Mouse (Mus musculus) heart, embryonic 16.5 days (tissue): ENCODE measurements around the gene Smc6. TPM values are rescaled to one million over a fixed set of nuclear protein-coding genes. Genes with fewer than 3 reads are reported as not detected.

ENCODE experiments used
- ATAC-seq: fragments of 200-750 bp; cut with Nextera tagmentation; replicated peaks from 2 replicates; pipeline ENCODE4 v1.8.0; 2017; ENCODE audit warnings: moderate number of reproducible peaks; ENCODE audit not compliant: insufficient read depth, low FRiP score; ENCODE audit errors: extremely low read depth
- H3K27ac ChIP-seq: fragments of 300-500 bp; sonication (generic); 2 replicates; pipeline ENCODE4 v1.5.1; 2014; ENCODE audit warnings: mild to moderate bottlenecking, low read length, control low read depth, moderate library complexity
- H3K27me3 ChIP-seq: fragments of 300-500 bp; sonication (generic); 2 replicates; pipeline ENCODE4 v1.6.1; 2014; ENCODE audit warnings: low read length, mixed read lengths; ENCODE audit not compliant: control insufficient read depth, insufficient read depth
- H3K36me3 ChIP-seq: fragments of 300-500 bp; sonication (generic); 2 replicates; pipeline ENCODE4 v1.6.1; 2014; ENCODE audit not compliant: control insufficient read depth, insufficient read depth
- H3K4me1 ChIP-seq: fragments of 300-500 bp; sonication (generic); 2 replicates; pipeline ENCODE4 v1.6.1; 2014; ENCODE audit warnings: low read length, mixed read lengths; ENCODE audit not compliant: control insufficient read depth, insufficient read depth
- H3K4me2 ChIP-seq: fragments of 300-500 bp; sonication (generic); 2 replicates; pipeline ENCODE4 v1.6.1; 2014; ENCODE audit warnings: low read depth, mild to moderate bottlenecking, control low read depth, low read length
- H3K4me3 ChIP-seq: fragments of 300-500 bp; sonication (generic); 2 replicates; pipeline ENCODE4 v1.5.1; 2014; ENCODE audit warnings: mild to moderate bottlenecking, control low read depth, low read length
- H3K9ac ChIP-seq: fragments of 300-500 bp; sonication (generic); 2 replicates; pipeline ENCODE4 v1.6.1; 2014; ENCODE audit warnings: low read length, control low read depth
- H3K9me3 ChIP-seq: fragments of 300-500 bp; sonication (generic); replicated peaks from 2 replicates; pipeline ENCODE4 v1.6.1; 2016; ENCODE audit warnings: low read length; ENCODE audit not compliant: control insufficient read depth
- WGBS: fragments of 180-500 bp; shearing (Covaris S2); extraction: QIAGEN DNeasy Blood & Tissue Kit; methylation state at CpG from one replicate; pipeline ENCODE4 v1.1.7; 2014; 5-methylcytosine and 5-hydroxymethylcytosine counted together
- polyA plus RNA-seq: library from polyadenylated mRNA; unstranded; fragments of >200 nt; fragmentation: Nextera tagmentation; extraction: Ambion mirVana; gene quantifications from 2 replicates; pipeline ENCODE4 v1.2.1, GENCODE M21; 2015

Gene Smc6
- 110 and 111 TPM in 2 replicates for polyA plus RNA-seq

- Histone ChIP-seq H3K9ac (peak within 1 kb of the TSS; percentile 97), H3K36me3 (0 out of 2 replicates have a peak, but pooled peaks cover 1% of the 10 kb centered on the region), H3K27me3 (no peaks in the 10 kb centered on the region), H3K27ac (peak within 1 kb of the TSS; percentile 97), H3K9me3 (no peaks in the 10 kb centered on the region), H3K4me3 (peak within 1 kb of the TSS; percentile 89), H3K4me2 (peak within 1 kb of the TSS; percentile 97), H3K4me1 (peaks cover 23% of the 10 kb centered on the region)
- 1% methylated on average over 81 of the region's 83 CpGs for WGBS
- ATAC-seq: peak; percentile 98
Measured at GRCm38 (mm10) chr12:11265382-11266281, at the start of gene Smc6, which contains the start of gene Gen1. Gene Smc6, plus strand, starts transcription at chr12:11265886. Gene Gen1, minus strand, starts transcription at chr12:11265801.

DNA sequence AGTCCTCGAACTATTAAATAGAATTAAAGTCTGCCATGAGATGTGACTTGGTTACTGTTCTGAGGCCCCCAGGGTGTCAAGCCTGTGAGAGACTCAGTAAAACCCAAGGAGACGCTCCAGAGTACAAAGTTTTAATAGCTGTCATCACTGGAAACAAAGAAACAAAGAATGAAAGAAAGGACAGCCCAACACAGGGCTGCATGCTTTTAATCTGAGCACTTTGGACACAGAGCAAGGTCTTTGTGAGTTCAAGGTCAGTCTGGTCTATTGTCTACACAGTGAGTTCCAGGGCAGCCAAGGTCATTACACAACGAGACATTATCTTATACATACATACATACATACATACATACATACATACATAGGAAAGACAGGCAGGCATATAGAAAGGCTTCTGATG, 49.2 kb upstream of the Smc6 start:
- Histone ChIP-seq H3K36me3 (no peaks in the 10 kb centered on the region), H3K9ac (no peak overlapping the region), H3K4me3 (no peak overlapping the region), H3K4me2 (no peak overlapping the region), H3K27ac (no peak overlapping the region), H3K4me1 (no peaks in the 10 kb centered on the region; the same call in none of the 2 replicates), H3K9me3 (no peaks in the 10 kb centered on the region), H3K27me3 (no peaks in the 10 kb centered on the region)
- 44% methylated on average over 3 of the region's 3 CpGs for WGBS
- no peak for ATAC-seq

GRCm38 (mm10) chr12:11217726-11218250, 47.9 kb upstream of the Smc6 start:
- H3K9ac ChIP-seq: no peak overlapping the region
- H3K36me3 ChIP-seq: no peaks in the 10 kb centered on the region
- ATAC-seq: no peak
- H3K4me3 ChIP-seq: no peak overlapping the region
- 79% methylated on average over 7 of the region's 7 CpGs for WGBS
- no peak overlapping the region for H3K4me2 ChIP-seq
- no peaks in the 10 kb centered on the region for H3K9me3 ChIP-seq
- no peak overlapping the region for H3K27ac ChIP-seq
- peaks cover 9% of the 10 kb centered on the region for H3K4me1 ChIP-seq
- no peaks in the 10 kb centered on the region for H3K27me3 ChIP-seq

DNA sequence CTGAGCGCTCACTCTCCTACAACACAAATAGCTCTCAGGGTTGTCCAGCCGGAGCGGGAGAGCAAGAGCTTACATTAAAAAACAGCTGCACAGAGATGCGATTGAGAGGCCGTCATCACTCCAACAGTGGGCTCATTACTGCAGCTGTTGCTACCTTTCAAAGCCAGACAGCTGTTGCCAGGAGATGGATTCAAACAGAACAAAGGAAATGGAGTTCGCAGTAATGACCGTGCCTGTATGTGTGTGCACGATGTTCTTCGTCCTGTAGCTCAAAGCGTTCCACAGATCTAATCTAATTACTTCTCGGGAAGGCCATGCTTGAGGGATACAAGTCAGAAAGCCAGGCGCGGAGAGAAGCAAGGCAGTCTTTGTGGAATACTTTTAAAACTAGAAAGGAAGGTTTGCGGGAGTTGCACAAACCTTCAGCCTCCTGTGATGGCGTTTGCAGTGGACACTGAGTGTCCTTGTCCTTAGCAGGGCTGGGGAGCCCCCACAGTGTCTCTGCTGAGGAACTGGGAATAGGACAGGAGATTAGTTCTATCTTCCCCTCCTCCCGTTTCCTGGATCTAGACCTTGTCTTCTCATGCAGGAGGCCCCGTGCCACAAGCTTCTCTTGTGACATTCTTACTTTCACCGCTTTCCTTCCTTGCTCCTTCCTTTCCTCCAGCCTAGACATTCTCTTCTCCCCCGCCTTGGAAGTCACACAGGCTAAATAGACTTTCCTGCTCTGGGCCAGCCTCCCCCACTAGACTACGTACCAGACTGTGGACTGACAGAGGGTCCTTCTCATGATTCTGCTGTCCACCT, 44.0 kb upstream of the Smc6 start:
- Histone ChIP-seq H3K4me2 (peak overlapping the region; percentile 31), H3K4me1 (peaks cover 17% of the 10 kb centered on the region), H3K9ac (peak overlapping the region; percentile 30; the same call in 1 of the 2 replicates), H3K36me3 (no peaks in the 10 kb centered on the region), H3K9me3 (no peaks in the 10 kb centered on the region), H3K27me3 (no peaks in the 10 kb centered on the region), H3K4me3 (no peak overlapping the region), H3K27ac (peak overlapping the region; percentile 76)
- ATAC-seq: peak; percentile 71
- WGBS: 40% methylated on average over 20 of the region's 20 CpGs

DNA sequence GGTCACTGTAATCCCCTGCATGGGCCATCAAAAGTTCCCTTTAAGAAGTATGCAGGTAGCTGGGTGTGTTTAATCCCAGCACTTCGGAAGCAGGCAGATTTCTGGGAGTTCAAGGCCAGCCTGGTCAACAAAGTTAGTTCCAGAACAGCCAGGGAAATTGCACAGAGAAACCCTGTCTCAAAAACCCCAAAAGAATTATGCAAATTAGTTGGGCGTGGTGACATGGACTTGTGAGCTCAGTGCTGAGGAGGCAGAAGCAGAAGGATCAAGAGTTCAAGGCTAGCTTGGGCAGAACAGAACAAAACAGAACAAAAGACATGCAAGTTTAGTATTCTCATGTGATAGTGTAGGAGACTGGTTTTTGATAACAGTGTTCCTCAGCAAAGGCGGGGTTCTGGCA, 43.1 kb upstream of the Smc6 start:
- H3K4me2 ChIP-seq: no peak overlapping the region
- WGBS: 62% methylated on average over 3 of the region's 3 CpGs
- H3K27me3 ChIP-seq: no peaks in the 10 kb centered on the region
- no peaks in the 10 kb centered on the region for H3K9me3 ChIP-seq
- no peak overlapping the region for H3K9ac ChIP-seq
- H3K36me3 ChIP-seq: no peaks in the 10 kb centered on the region
- no peak overlapping the region for H3K4me3 ChIP-seq
- H3K27ac ChIP-seq: no peak overlapping the region
- peaks cover 23% of the 10 kb centered on the region for H3K4me1 ChIP-seq
- ATAC-seq: no peak

GRCm38 (mm10) chr12:11223090-11223489, 42.6 kb upstream of the Smc6 start:
- Histone ChIP-seq H3K36me3 (no peaks in the 10 kb centered on the region), H3K4me3 (no peak overlapping the region), H3K9ac (no peak overlapping the region), H3K4me1 (peaks cover 23% of the 10 kb centered on the region), H3K27ac (no peak overlapping the region), H3K4me2 (no peak overlapping the region), H3K9me3 (no peaks in the 10 kb centered on the region), H3K27me3 (no peaks in the 10 kb centered on the region)
- no peak for ATAC-seq
- WGBS: 62% methylated on average over 10 of the region's 10 CpGs

- H3K4me2 ChIP-seq: peak overlapping the region; percentile 60
Measured at GRCm38 (mm10) chr12:11224722-11225121, 41.0 kb upstream of the Smc6 start.

DNA sequence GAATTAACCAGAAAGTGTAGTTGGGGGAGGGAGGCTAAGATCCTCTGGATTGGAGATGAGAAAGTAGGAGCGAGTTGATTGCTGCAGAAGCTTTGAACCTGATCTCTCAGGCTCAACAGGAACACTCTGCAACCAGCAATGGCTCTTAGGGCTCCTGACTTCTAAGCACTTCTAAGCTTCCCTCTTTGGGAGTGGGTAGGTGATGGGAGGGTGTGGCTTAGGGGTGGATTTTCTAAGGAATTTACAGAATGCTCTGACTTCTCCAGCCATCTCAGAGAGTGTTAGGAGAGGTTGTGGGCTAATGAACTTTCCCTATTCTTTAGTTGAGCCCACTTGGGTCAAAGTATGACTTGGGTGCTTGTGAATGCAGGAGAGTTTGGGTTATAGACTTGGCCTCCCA, 39.6 kb upstream of the Smc6 start:
- H3K4me1 ChIP-seq: peaks cover 23% of the 10 kb centered on the region
- no peak for ATAC-seq
- H3K4me3 ChIP-seq: no peak overlapping the region
- H3K27ac ChIP-seq: no peak overlapping the region
- no peaks in the 10 kb centered on the region for H3K9me3 ChIP-seq
- H3K9ac ChIP-seq: no peak overlapping the region
- no peaks in the 10 kb centered on the region for H3K36me3 ChIP-seq
- 80% methylated on average over 1 of the region's 1 CpGs for WGBS
- no peak overlapping the region for H3K4me2 ChIP-seq
- no peaks in the 10 kb centered on the region for H3K27me3 ChIP-seq

More at GRCm38 (mm10) chr12:11224722-11225121, 41.0 kb upstream of the Smc6 start:
- H3K4me3 ChIP-seq: peak overlapping the region; percentile 24
- H3K27ac ChIP-seq: peak overlapping the region; percentile 25; the same call in 1 of the 2 replicates
- no peaks in the 10 kb centered on the region for H3K36me3 ChIP-seq
- no peaks in the 10 kb centered on the region for H3K27me3 ChIP-seq
- 10% methylated on average over 5 of the region's 5 CpGs for WGBS
- no peaks in the 10 kb centered on the region for H3K9me3 ChIP-seq
- peak; percentile 76 for ATAC-seq
- peak overlapping the region; percentile 46 for H3K9ac ChIP-seq
- peaks cover 23% of the 10 kb centered on the region for H3K4me1 ChIP-seq
